Mouse (Mus musculus) urinary bladder, postnatal 4 days (tissue): ENCODE results near the gene Asb8.
A peak's percentile ranks its signal among the peaks of the same experiment; 100 is the strongest.

Experiments
- DNase-seq, 2 experiments: peaks; one replicate each; pipeline ENCODE4 v3.0.0; 2021 to 2022; ENCODE audit warnings: low spot score in 2 of 2

The Asb8 gene

GRCm38 (mm10) chr15:98115779-98116163 lies 49.7 kb downstream of the Asb8 start:
- no peak for DNase-seq

GRCm38 (mm10) chr15:98114852-98115778 lies 50.3 kb downstream of the Asb8 start:
- no peak for DNase-seq

DNA sequence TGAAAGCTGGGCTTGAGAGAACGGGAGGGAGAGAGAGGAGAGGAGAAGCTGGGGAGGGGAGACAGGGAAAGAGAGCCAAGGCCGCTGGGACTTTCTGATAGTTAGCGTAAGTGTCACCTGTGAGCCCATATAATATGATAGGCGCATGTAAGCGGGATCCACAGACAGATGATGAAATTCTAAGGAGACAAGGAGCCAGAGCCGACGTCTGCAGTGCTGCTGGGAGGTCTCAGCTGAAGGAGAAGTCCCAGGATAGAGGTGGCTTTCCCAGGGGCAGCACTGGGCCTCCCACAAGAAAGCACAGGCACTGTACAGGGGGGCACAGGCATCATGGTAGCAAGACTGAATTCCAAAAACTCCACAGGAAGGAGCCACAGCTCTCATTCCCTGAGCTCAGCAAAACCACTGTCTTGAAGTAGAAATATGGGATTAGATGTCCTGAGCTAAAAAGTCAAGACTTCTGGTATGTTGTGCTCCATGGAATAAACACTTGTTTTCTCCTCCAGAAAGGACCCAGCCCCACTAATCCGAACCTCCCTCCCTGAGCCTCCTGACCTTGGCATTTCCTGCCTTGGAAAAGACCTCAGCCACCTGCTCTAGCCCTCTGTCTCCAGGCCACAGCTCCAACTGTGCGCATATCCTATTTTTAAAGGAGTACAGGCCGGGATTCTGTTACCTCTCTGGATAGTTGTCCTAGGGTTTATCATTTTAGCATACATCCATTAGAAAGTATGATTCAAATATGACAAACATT lies 51.1 kb downstream of the Asb8 start:
- no peak for DNase-seq

GRCm38 (mm10) chr15:98111791-98112190 lies 53.6 kb downstream of the Asb8 start:
- DNase-seq = no peak

DNA sequence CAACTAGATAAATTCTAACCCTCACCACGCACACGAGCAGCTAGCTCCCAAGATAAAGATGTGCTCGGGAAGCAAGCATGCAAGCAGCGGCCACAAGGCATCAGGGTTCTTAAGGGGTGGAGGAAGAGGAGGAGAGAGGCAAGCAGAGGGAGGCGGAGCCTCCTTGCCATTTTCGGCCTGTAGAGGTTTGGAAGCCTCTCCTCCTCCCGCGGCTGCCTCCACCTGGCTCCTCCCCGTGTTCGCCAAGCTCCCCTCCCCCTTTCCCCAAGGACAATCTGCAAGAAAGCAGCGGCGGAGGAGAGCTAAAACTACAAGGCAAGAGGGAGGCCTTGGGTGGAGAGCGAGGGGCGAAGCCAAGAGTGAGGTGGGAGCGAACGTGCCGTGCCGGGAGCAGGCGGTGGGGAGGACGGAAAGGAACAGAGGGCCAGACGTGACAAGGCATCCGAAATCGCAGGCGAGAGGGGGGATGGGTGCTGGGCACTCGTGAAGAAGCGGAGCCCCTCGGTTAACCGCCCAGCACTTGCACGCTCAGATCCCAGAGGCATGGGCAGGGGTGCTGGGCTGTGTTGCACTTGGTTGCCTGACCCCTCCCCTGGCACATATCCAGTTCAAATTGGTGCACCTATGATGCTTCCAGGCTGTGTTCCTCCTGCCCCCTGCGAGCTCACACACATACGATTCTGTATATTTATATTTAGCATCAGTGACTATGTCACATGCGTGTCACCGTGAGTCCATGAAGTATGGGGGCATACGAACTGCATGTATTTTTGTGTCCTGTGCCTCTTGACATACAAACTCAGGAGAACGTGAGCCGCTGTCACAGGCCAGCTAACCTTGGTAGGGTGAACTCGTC lies 56.9 kb downstream of the Asb8 start:
- DNase-seq = peak; percentile 82 to 83

GRCm38 (mm10) chr15:98107703-98108296 lies 57.6 kb downstream of the Asb8 start:
- no peak for DNase-seq

DNA sequence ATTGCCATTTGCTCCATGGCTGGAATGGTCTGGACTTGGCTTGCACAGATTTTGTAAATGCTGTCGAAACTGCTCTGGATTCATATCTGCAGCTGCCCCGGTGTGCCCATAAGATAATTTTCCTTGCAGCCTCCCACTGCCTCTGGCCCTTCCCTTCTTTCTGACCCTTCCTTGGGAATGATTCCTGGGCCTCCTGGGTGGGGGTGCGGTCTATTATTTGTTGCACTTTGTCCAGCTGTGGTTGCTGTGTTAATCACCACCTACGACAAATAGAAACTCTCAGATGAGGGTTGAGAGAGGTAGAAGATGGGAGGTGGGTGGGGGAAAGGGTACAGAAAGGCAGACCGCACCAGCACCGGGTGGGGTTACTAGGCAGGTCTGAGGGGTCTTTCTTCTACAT lies 58.2 kb downstream of the Asb8 start:
- DNase-seq = no peak

- DNase-seq = no peak
Observed at GRCm38 (mm10) chr15:98106506-98106905, 58.9 kb downstream of the Asb8 start.

GRCm38 (mm10) chr15:98102401-98102800 lies 63.0 kb downstream of the Asb8 start:
- no peak for DNase-seq

DNA sequence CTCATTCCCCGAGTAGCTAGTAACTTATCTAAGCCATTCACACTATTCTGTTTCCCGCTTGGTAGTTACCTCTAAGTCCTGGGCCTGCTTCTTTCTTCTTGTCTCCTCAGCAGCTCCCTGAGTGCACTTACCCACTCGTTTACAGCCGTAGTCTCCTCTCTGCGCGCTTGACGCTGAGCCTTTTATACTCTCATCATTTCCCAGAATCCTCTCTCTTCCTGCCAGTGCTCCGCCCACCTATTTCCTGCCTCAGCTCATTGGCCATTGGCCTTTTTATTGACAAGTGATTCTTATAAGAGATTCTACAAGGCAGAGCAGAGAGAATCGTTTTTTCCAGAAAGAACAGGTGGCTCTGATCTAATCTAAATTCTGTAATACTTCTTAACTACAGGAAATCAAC lies 66.9 kb downstream of the Asb8 start:
- DNase-seq = no peak

DNA sequence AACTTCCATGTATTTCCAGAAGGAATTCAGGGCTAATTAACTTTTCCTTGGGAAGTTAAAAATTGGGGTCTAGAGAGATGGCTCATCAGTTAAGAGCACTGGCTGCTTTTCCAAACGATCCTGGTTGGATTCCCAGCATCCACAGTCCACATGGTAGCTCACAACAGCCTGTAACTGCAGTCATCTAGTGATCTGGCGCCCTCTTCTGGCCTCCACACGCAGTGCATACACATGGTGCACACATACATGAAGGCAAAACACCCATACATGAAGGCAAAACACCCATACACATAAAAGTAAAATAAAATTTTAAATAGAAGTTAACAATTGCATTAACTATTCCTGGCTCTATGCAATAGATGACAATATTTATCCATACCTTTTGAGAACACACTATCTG lies 68.5 kb downstream of the Asb8 start:
- DNase-seq = no peak

DNA sequence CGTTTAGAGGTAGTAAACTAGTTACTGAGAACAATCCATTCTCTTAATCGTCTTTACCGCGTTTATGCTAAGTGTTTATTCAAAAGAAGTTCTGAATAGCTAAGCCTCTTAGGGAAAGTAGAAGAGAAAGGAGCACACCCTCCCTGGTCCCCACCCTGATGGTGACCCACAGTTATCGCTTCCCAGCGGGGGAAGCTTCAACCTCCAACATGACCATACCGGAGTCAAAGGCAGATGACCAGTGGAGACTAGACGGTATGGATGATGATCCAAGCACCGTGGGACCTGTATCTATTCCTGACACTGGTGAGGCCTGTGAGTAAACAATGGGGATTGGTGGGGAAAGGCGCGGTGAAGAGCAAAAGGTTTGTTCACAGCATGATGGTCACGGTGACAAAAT lies 70.5 kb downstream of the Asb8 start:
- DNase-seq = no peak

DNA sequence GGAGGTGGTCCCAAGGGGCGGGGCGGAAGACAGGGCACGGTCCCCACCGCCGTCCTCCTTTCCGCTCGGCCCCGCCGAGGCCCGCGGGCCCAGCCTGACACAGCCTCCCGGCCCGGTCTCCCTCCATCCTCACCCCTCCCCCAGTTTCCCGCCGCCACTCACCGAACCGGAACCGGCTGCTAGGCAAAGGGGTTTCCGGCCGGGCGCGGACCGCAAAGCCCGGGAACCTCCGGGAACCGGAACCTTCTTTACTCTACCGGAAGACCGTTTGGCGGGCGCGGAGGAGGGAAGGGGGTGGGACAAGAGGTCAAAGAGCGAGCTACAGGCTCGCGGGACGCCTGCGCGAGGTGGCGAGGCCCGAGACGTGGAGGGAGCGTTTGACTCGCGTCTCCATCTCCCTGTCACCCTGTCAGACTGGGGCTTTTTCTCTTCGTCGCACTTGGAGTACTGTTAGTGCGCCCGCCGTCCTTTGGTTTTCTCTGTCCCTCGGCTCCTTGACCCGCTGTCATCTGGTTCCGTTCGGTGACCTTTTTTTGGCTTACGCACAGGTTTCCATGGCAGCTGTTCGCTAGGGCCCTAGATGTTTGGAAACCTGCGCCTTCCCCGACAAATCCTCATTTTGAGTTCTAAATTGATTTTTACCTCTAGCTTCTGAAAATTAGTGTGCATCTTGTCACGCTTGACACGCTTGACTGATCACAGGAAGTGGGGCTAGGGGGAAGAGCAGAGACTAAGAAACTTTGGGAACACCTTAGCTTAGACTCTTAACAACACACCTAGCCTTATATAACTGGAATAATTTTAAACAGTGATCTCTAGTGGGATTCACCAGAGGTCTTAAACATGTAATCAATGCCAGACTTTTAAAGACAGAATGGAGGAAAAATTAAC lies 72.1 kb downstream of the Asb8 start, which contains the start of gene Senp1:
Gene Senp1, minus strand, starts transcription at position 624 of the 891 bp plus-strand sequence.
- DNase-seq = peak; percentile 86 to 88

- no peak for DNase-seq
Observed at GRCm38 (mm10) chr15:98092372-98093120, 72.9 kb downstream of the Asb8 start, which contains the start of gene Pfkm. Gene Pfkm, plus strand, starts transcription at chr15:98092589.

DNA sequence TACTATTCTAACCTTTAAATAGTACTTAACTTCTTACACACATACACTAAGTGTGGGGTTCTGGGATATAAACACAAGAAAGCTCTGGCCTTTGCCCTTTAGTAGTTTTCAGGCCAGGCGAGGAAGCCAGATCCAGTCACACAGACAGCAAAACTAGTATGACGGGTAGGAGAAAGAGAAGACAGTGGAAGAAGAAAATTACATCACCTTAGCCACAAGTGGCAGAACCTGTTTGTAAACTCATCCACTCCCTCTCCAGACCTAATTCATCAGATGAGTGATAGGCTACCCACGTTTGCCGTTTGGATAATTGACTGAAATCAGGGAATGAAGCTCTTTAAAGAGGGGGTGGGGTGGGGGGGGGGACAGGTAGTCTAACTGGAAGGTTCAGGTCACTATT lies 73.6 kb downstream of the Asb8 start:
- no peak for DNase-seq

- DNase-seq = no peak
Observed at GRCm38 (mm10) chr15:98089421-98090183, 75.8 kb downstream of the Asb8 start.

GRCm38 (mm10) chr15:98088889-98089288 lies 76.5 kb downstream of the Asb8 start:
- no peak for DNase-seq
